Mouse (Mus musculus) liver, adult (tissue): ENCODE results near the gene Brd2.

Experiments
- GATA4 ChIP-seq: IDR thresholded peaks from 2 replicates; pipeline ENCODE4 v1.6.1; 2014; ENCODE audit warnings: mild to moderate bottlenecking, low read length; ENCODE audit not compliant: insufficient replicate concordance

The Brd2 gene

DNA sequence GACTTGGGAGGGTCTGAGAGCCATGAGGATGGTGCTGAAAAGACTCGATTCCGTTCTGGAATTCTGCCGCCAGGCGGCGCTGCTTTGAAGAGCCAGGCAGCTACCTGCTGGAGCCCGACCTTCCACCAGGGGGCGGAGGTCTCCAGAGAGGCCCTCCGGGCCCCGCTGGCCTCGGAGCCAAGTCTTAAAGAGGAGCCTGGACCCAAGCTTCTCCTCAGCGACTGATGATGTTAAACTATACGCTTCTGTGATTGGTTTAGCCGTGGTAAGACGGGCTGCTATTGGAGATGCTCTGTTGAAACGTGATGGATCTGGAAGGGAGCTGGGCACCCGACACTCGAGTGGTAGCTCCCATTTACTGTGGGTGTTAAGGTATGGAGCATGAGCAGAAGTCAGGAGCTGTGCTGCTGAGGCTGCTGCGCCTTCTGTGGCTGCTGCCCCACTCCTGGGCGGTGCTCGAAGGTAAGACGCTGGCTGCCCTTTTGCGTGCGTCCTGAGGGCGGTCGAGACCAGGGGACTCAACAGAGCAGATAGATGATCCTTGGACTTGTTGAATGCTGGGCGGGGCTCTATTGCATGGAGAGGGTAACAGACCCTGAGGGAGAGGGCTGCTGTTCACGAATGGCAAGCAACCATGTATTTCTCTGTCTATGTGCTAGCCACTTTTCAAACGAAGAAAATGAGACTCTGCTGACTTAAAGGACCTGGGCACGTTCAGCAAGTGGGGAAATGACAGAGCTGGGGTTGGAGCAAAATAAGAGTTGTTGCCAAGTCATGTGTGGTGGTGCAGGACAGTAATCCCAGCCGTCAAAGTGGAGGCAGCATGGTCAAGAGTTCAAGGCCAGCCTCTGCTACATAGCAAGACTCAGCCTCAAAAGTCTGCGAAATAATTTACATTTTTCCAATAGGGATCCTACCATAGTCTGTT, 13.1 kb upstream of the Brd2 start:
- TF ChIP-seq GATA4, result no peak

GRCm38 (mm10) chr17:34134451-34134850, 12.0 kb upstream of the Brd2 start:
- no peak for TF ChIP-seq GATA4

- no peak for TF ChIP-seq GATA4
Measured at GRCm38 (mm10) chr17:34133289-34133688, 10.9 kb upstream of the Brd2 start.

- no peak for TF ChIP-seq GATA4
Measured at GRCm38 (mm10) chr17:34131911-34132310, 9.5 kb upstream of the Brd2 start.

- TF ChIP-seq GATA4, result no peak
Measured at GRCm38 (mm10) chr17:34130073-34130947, 7.9 kb upstream of the Brd2 start.

DNA sequence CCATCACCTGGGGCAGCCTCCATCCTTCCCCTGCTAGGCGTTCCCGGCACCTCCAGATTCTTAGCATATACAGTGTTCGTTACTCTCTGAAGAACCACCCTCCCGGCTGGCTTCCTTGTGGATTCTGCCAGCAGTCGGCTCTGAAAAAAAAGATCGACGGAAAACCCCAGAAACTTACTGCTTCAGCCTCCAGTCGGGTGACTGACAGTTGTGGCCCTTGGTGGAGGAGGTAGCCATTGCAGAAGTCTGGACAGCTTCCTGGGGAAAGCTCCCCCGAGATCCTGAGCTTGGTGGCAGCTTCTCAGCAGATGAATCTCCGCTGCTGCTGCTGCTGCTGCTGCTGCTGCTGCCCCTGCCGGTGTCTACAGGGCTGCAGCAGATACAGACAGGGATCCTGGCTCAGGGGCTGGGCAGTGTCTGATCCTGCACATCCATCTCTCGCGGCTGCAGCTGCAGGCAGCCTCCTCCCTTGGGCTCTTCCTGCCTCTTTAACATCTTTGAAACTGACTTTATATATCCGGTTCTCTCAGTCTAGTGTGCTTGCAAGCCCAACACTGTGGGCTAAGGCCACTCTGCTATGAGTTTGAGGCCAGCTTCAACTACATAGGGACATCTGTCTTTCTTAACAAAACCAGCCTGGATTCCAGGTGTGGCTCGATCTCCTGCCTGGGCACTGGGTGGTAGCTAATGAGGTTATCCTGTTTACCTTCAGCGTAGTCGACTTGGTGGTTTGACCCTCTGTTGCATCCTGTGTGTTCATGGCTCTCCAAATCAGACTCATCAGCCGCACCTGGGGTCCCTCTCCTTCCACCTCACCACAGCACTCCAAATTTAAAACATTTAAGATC, 6.7 kb upstream of the Brd2 start:
- no peak for TF ChIP-seq GATA4

- TF ChIP-seq GATA4, result no peak
Measured at GRCm38 (mm10) chr17:34128264-34128937, 6.0 kb upstream of the Brd2 start.

DNA sequence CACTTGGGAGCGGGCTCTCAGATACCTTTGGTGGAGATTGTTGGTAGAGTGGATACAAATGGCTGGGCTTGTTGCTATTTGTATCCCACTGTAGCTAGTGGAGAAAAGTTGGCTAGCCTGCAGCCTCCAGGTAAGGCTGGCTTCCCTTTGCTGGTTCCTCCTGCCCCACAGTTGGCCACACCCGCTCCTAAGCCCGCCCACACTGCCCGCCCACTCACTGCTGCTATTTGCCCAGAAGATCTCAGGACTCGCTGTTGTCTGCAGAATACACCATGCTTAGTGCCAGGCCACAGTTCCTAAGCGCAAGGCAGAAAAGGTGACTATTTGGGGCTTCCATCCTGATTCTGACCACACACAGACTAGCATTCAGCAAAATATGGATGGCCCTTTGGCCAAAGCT, 5.0 kb upstream of the Brd2 start:
- no peak for TF ChIP-seq GATA4

GRCm38 (mm10) chr17:34126826-34127420, 4.5 kb upstream of the Brd2 start:
- no peak for TF ChIP-seq GATA4

GRCm38 (mm10) chr17:34124649-34125048, 2.2 kb upstream of the Brd2 start:
- TF ChIP-seq GATA4, result 0 out of 2 replicates have a peak, but pooled peaks have one; percentile 8

- TF ChIP-seq GATA4, result no peak
Measured at GRCm38 (mm10) chr17:34123518-34123917, 1.1 kb upstream of the Brd2 start.

DNA sequence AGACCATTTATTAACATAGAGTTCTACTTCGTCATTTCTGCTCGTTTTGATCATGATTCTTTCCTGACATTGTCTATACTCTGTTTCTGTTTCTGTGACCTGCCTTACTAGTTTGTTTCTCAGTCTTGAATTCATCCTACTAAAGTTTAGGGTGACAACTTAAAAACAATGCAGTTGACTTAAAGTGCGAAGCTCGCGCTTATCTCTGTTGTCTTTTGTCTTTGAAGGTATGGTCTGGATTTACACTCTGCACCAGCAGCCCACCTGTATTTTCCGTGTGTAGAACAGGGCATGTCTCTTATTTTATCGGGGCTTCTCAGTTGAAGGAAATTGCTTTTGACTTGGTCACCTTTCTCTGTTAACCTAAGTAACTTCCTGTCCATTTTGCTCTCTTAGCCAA, 677 bp upstream of the Brd2 start:
- TF ChIP-seq GATA4, result no peak

DNA sequence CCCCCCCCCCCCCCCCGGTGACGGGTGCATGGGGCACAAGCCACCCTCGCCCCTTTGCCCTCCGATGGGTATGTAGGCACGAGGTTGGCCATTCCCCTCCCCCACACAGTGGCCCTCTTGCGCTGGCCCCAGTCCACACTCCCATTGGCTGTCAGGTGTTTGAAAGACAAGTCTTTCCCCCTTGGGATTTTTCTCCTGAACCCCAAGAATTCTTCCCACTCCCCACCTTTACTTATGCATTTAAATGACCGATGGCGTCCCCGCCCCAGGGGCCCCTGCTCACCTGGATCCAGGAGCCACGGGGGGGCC, 601 bp downstream of the Brd2 start:
- TF ChIP-seq GATA4, result no peak

- TF ChIP-seq GATA4, result no peak
Measured at GRCm38 (mm10) chr17:34121172-34121878, 1.1 kb downstream of the Brd2 start.
